ENCODE assay signal across 9 mouse cellular contexts in genomic region chr1:71938323-71939007, GRCm38 (mm10).
DNase-seq lines count a peak whose midpoint lies in the region.
"Had no signal": no experiment of that assay in that cellular context is flagged by ENCODE, and none has a peak within 500 bp of the region (broad histone marks: within the 10 kb centered on the region; RNA-seq: fewer than 3 reads in every experiment).

No protein-coding gene starts in this region.

- H3K27me3 ChIP-seq in limb, embryonic 10.5 days (ENCODE audit: low read depth, poor library complexity, severe bottlenecking) = no peaks in the 10 kb centered on the region

- DNase-seq in 3T3-L1 (ENCODE audit: low read depth, low spot score) (peak; percentile 86), MEL-GATA-1-ER (ENCODE audit: extremely low read depth, low read depth) (peak; percentile 46)
- DNase-seq in limb, embryonic 10.5 days (ENCODE audit: low spot score) = no peak
- DNase-seq in lung, postnatal 25 days (ENCODE audit: low spot score) = peak; percentile 48
- no peak for DNase-seq in spleen, postnatal 10 days (ENCODE audit: low spot score in 2 of 2)
- DNase-seq in right cerebral cortex, postnatal 36 days (ENCODE audit: low spot score in 2 of 2) = no peak
- no peak for DNase-seq in layer of hippocampus, adult 9-11 months
- DNase-seq: heart, postnatal 4 days; right cerebral cortex, postnatal 4 days had no signal

- 57% methylated on average over 12 of the region's 12 CpGs for WGBS in limb, embryonic 10.5 days

- H3K9me3 ChIP-seq in limb, embryonic 10.5 days (replicated peaks) = no peaks in the 10 kb centered on the region

- H3K4me3 ChIP-seq in limb, embryonic 10.5 days = no peak overlapping the region

- peak overlapping the region; percentile 15; the same call in 1 of the 2 replicates for H3K27ac ChIP-seq in limb, embryonic 10.5 days

- peaks cover 36% of the 10 kb centered on the region for H3K4me1 ChIP-seq in limb, embryonic 10.5 days

- no peaks in the 10 kb centered on the region for H3K36me3 ChIP-seq in limb, embryonic 10.5 days

Comparison
In these comparisons a context has a peak if more than half of its experiments do, and no peak if none do; other contexts are left out.
1. DNase-seq: peak in 3T3-L1 (single experiment), MEL-GATA-1-ER (single experiment) and lung, postnatal 25 days (single experiment); none in limb, embryonic 10.5 days (single experiment), spleen, postnatal 10 days (0 of 2), right cerebral cortex, postnatal 36 days (0 of 2) and layer of hippocampus, adult 9-11 months (single experiment).